Mouse (Mus musculus) forebrain, embryonic 11.5 days (tissue): ENCODE measurements around the gene Nfatc2. TPM values are rescaled to one million over a fixed set of nuclear protein-coding genes. Genes with fewer than 3 reads are reported as not detected.

ENCODE experiments used
- ATAC-seq: fragments of 200-750 bp; cut with Nextera tagmentation; replicated peaks from 2 replicates; pipeline ENCODE4 v1.8.0; 2017; ENCODE audit warnings: moderate TSS enrichment; ENCODE audit not compliant: low FRiP score
- DNase-seq: peaks from one replicate; pipeline ENCODE4 v3.0.0-alpha.2; 2017; ENCODE audit warnings: low spot score
- H3K27ac ChIP-seq: fragments of 300-500 bp; sonication (generic); 2 replicates; pipeline ENCODE4 v1.5.1; 2014; ENCODE audit warnings: low read depth, low read length
- H3K27me3 ChIP-seq: fragments of 300-500 bp; sonication (generic); 2 replicates; pipeline ENCODE4 v1.6.1; 2014; ENCODE audit warnings: mild to moderate bottlenecking, low read length, mixed read lengths; ENCODE audit not compliant: control insufficient read depth, insufficient read depth
- H3K36me3 ChIP-seq: fragments of 300-500 bp; sonication (generic); 2 replicates; pipeline ENCODE4 v1.6.1; 2014; ENCODE audit warnings: mild to moderate bottlenecking, low read length, moderate library complexity, mixed read lengths; ENCODE audit not compliant: control insufficient read depth, insufficient read depth
- H3K4me1 ChIP-seq: fragments of 300-500 bp; sonication (generic); replicated peaks from 2 replicates; pipeline ENCODE4 v1.6.1; 2014; ENCODE audit warnings: low read length, mixed read lengths; ENCODE audit not compliant: control insufficient read depth, insufficient read depth
- H3K4me2 ChIP-seq: fragments of 300-500 bp; sonication (generic); 2 replicates; pipeline ENCODE4 v1.6.1; 2014; ENCODE audit warnings: low read depth, mild to moderate bottlenecking, low read length, moderate library complexity, mixed read lengths; ENCODE audit not compliant: severe bottlenecking
- H3K4me3 ChIP-seq: fragments of 300-500 bp; sonication (generic); 2 replicates; pipeline ENCODE4 v1.5.1; 2014; ENCODE audit warnings: low read depth, low read length
- H3K9ac ChIP-seq: fragments of 300-500 bp; sonication (generic); 2 replicates; pipeline ENCODE4 v1.6.1; 2014; ENCODE audit warnings: low read length
- H3K9me3 ChIP-seq: fragments of 300-500 bp; sonication (generic); 2 replicates; pipeline ENCODE4 v1.6.1; 2016; ENCODE audit warnings: low read length, mixed read lengths; ENCODE audit not compliant: control insufficient read depth
- WGBS: fragments of 180-500 bp; shearing (Covaris S2); extraction: QIAGEN DNeasy Blood & Tissue Kit; methylation state at CpG from one replicate; pipeline ENCODE4 v1.1.7; 2014; 5-methylcytosine and 5-hydroxymethylcytosine counted together
- polyA plus RNA-seq: library from polyadenylated mRNA; unstranded; fragments of >200 nt; fragmentation: Nextera tagmentation; extraction: Ambion mirVana; gene quantifications from 2 replicates; pipeline ENCODE4 v1.2.1, GENCODE M21; 2014

Nfatc2 gene
- polyA plus RNA-seq, 1 experiment from 2014 or later, result 0.55 TPM

DNA sequence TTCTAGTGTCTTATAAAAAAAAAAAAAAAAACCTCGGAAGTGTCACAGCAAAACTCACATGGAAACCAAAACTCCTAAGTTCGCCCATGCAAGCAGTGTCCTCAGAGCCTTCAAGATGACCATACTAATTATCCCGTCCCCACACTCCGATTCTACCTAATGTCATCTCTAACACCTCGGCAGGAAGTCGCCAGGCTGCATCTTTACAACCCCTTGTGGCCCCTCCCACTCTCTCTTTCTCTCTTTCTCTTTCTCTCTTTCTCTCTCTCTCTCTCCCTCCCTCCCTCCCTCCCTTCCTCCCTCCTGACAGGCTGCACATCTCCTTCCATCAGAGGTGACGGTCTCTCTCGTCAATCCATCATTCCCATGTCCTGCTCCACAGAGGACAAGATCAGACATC is 44.4 kb downstream of the Nfatc2 start:
- no peak for DNase-seq
- H3K27ac ChIP-seq, result no peak overlapping the region
- H3K4me3 ChIP-seq, result no peak overlapping the region
- 71% methylated on average over 8 of the region's 8 CpGs for WGBS
- ATAC-seq, result no peak
- no peaks in the 10 kb centered on the region for H3K27me3 ChIP-seq
- no peak overlapping the region for H3K4me2 ChIP-seq
- peaks cover 7% of the 10 kb centered on the region; the same call in 1 of the 2 replicates for H3K4me1 ChIP-seq
- H3K9ac ChIP-seq, result no peak overlapping the region
- no peaks in the 10 kb centered on the region for H3K36me3 ChIP-seq
- no peaks in the 10 kb centered on the region for H3K9me3 ChIP-seq

DNA sequence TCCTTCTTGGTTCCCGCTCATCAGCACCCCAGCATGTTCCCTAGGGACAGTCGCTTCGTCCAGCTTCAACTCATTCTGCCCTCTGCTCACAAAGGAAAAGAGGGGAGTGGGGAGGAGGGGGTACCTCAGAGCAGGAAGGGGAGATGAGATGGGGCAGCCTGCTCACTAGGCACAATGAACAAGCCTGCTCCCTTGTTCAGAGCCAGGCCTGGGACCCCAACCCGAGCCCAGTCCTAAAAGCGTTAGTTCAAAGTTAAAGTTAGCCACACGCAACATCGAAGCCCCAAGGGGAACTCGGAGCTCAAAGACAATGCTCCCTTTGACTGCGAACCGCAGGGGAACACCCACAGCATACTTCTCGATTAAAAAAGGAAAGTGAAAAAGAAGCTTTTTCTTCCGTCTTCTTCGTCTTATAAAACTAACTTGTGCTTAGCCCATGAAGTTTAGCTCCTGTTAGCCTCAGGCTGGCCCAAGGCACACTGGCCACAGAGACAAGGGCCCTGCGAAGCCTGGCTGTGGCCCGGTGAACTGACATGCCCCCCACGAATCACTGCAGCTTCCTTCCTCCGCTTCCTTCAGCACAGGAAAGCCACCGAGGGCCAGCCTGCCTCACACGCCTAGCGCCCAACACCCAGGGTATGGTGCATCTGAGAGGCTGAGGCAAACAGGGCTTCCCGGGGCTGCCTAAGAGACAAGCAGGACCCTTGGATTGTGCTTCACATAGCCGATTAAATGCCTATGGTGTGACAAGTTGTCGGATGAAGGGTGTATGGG is 45.4 kb downstream of the Nfatc2 start:
- H3K36me3 ChIP-seq, result no peaks in the 10 kb centered on the region
- H3K4me1 ChIP-seq, result peaks cover 10% of the 10 kb centered on the region; the same call in 1 of the 2 replicates
- H3K4me2 ChIP-seq, result no peak overlapping the region
- no peaks in the 10 kb centered on the region for H3K9me3 ChIP-seq
- H3K27ac ChIP-seq, result no peak overlapping the region
- no peak overlapping the region for H3K9ac ChIP-seq
- ATAC-seq (no peak), DNase-seq (no peak)
- H3K27me3 ChIP-seq, result no peaks in the 10 kb centered on the region
- WGBS, result 33% methylated on average over 23 of the region's 23 CpGs
- no peak overlapping the region for H3K4me3 ChIP-seq

DNA sequence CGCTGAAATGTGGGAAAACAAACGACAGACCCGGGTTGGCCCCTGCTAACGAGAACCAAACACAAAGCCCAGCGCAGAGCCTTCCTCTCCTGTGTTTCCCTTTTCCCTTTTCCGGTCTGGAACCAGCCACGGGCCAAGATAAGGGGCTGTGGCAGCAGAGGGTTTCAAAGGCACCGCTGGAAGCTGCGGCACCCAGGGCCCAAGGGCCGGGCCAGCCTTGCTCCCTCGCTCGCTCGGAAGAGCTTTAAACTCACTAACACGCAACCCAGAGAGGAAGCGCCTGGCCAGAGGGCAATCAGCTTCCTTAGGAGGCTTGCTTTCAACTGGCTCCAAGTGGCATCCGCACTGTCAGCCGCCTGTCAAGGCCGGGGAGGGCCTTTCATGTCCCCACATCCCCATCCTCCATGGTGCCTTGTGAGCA is 47.9 kb downstream of the Nfatc2 start:
- Histone ChIP-seq H3K9ac (no peak overlapping the region), H3K4me3 (no peak overlapping the region), H3K4me2 (no peak overlapping the region), H3K27me3 (no peaks in the 10 kb centered on the region), H3K4me1 (peaks cover 10% of the 10 kb centered on the region; the same call in 1 of the 2 replicates), H3K9me3 (no peaks in the 10 kb centered on the region), H3K36me3 (no peaks in the 10 kb centered on the region), H3K27ac (no peak overlapping the region)
- 48% methylated on average over 18 of the region's 18 CpGs for WGBS
- ATAC-seq, result no peak
- no peak for DNase-seq

DNA sequence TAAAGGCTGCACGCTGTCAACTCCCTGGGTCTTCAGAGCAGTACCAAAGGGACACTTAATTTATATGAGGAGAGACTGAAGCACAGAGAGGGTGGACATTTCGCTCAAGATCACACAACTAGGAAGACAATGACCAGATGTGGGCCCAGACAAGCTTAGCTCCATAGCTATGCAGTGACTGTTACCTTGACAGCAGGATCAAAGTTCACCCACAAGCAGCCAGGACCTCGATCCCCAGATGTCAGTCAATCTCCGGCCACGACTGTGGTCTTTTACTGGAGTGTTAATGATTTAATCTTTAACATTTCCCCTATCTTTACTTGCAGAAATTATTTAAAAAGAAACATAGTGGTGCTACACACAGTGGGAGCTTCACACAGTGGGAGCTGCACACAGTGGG is 49.1 kb downstream of the Nfatc2 start:
- DNase-seq, result no peak
- Histone ChIP-seq H3K4me1 (peaks cover 10% of the 10 kb centered on the region; the same call in 1 of the 2 replicates), H3K9ac (no peak overlapping the region), H3K9me3 (no peaks in the 10 kb centered on the region), H3K36me3 (no peaks in the 10 kb centered on the region), H3K4me3 (no peak overlapping the region), H3K4me2 (no peak overlapping the region), H3K27me3 (no peaks in the 10 kb centered on the region), H3K27ac (no peak overlapping the region)
- ATAC-seq, result no peak
- 59% methylated on average over 5 of the region's 5 CpGs for WGBS

DNA sequence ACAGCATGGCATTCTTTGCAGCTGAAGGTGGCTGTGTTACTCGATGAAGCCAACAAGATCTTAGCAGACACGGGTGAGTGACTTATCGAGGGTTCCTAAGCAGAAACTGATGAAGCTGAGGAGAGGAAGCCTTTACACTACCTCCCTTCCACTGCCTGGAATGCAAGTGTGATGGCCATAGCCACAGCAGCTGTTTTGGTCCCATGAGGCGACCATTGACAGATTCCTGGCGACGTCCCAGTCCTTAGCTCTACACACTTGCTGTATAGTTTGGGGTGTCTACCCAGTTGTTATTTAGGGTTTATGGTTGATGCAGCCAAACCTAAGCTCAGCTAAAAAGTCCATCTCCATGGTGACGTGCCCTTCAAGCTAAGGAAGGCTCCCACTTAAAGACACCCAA is 50.2 kb downstream of the Nfatc2 start:
- Histone ChIP-seq H3K9me3 (no peaks in the 10 kb centered on the region), H3K4me2 (no peak overlapping the region), H3K9ac (no peak overlapping the region), H3K27me3 (no peaks in the 10 kb centered on the region), H3K36me3 (no peaks in the 10 kb centered on the region), H3K27ac (no peak overlapping the region), H3K4me1 (peaks cover 8% of the 10 kb centered on the region; the same call in 1 of the 2 replicates), H3K4me3 (no peak overlapping the region)
- no peak for ATAC-seq
- 92% methylated on average over 7 of the region's 7 CpGs for WGBS
- no peak for DNase-seq

DNA sequence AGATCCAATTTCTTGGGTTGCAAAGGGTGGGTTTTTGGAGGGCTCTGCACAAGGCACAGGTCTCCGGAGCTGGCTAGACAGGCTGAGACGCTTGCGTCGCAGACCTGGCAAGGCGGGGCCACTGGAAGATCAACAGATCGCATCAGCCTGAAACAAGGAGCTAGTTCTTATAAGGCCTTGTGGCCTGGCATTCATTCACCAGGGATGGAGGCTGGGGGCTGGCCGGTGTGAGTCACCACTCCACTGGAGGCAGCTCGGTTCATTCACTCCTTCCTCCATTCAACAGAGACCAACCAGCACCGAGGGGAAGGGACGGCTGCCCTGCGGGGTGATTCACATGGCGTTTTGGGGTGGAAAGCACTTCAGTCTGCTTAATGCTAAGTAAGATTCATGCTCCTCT is 52.1 kb downstream of the Nfatc2 start:
- peaks cover 3% of the 10 kb centered on the region; the same call in 1 of the 2 replicates for H3K4me1 ChIP-seq
- no peaks in the 10 kb centered on the region for H3K9me3 ChIP-seq
- no peak overlapping the region for H3K4me2 ChIP-seq
- ATAC-seq, result no peak
- no peaks in the 10 kb centered on the region for H3K27me3 ChIP-seq
- no peak overlapping the region for H3K9ac ChIP-seq
- no peak for DNase-seq
- no peak overlapping the region for H3K27ac ChIP-seq
- WGBS, result 55% methylated on average over 12 of the region's 12 CpGs
- no peak overlapping the region for H3K4me3 ChIP-seq
- no peaks in the 10 kb centered on the region for H3K36me3 ChIP-seq

DNA sequence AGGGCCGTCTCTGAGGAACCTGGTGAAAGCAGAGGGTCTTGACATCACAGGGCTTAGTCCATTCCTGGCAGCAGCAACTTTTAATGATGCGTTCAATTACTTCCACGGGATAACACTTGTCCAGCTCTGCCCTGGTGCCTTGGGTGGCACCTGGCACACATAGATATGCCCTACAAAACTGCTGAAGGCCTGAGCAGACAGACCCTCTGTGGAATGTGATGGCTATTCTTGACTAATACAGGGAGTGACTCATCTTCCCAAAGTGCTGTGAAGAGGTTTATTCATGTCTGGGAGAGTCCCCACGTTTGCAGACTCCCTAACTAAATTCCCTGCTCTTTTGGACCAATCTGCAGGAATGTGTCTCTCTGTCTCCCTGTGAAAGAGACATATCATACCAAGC is 53.4 kb downstream of the Nfatc2 start:
- Histone ChIP-seq H3K9ac (no peak overlapping the region), H3K27ac (no peak overlapping the region), H3K27me3 (no peaks in the 10 kb centered on the region), H3K4me3 (no peak overlapping the region), H3K36me3 (no peaks in the 10 kb centered on the region), H3K4me2 (no peak overlapping the region), H3K4me1 (peaks cover 3% of the 10 kb centered on the region; the same call in 1 of the 2 replicates), H3K9me3 (no peaks in the 10 kb centered on the region)
- DNase-seq, result no peak
- no peak for ATAC-seq
- WGBS, result 69% methylated on average over 4 of the region's 4 CpGs

DNA sequence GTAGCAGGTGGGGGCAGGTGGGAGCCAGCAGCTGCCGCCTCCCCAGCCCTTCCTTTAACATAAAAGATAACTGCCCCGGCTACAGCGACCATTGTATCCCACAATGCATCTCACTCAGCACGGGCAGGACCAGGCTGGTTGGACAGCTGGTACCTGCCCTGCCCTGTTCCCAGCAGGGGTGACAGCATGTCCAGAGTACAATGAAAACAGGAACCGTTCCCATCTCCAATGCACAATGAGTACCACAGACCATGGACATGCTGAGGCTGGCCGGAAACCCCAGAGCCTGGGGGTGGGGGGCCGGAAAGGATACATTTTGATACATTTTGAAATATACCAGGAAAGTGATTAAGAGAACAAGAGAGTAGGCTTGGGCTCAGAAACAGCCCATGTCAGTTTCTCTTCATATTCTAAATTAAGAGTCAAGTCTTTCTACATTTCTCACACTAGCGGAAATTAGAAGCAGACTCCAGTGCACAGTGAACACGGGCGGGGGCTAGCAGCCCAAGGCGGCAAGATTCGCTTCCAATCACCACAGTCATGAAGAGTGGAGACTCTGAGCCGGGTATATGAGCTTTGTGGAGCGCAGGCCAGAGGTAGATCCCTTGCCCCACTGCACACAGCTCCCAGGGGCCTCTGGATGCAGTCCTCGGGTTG is 55.4 kb downstream of the Nfatc2 start:
- DNase-seq, result no peak
- H3K27me3 ChIP-seq, result no peaks in the 10 kb centered on the region
- no peak overlapping the region for H3K9ac ChIP-seq
- WGBS, result 70% methylated on average over 15 of the region's 15 CpGs
- H3K27ac ChIP-seq, result no peak overlapping the region
- H3K36me3 ChIP-seq, result no peaks in the 10 kb centered on the region
- no peak overlapping the region for H3K4me2 ChIP-seq
- ATAC-seq, result no peak
- no peaks in the 10 kb centered on the region for H3K9me3 ChIP-seq
- no peaks in the 10 kb centered on the region; the same call in 1 of the 2 replicates for H3K4me1 ChIP-seq
- no peak overlapping the region for H3K4me3 ChIP-seq
